Mouse (Mus musculus): ENCODE data around the gene Slc35d2.

Gene Slc35d2

GRCm38 (mm10) chr13:64110421-64110820 lies 18.7 kb downstream of the Slc35d2 start:
- no peak for DNase-seq (ENCODE audit: low read depth, low spot score)

GRCm38 (mm10) chr13:64108381-64108850 lies 20.8 kb downstream of the Slc35d2 start:
- no peak for DNase-seq (ENCODE audit: low read depth, low spot score)

- DNase-seq (ENCODE audit: low read depth, low spot score), result peak; percentile 27
Measured at GRCm38 (mm10) chr13:64107535-64107934, 21.6 kb downstream of the Slc35d2 start.

GRCm38 (mm10) chr13:64107105-64107504 lies 22.1 kb downstream of the Slc35d2 start:
- no peak for DNase-seq (ENCODE audit: low read depth, low spot score)

DNA sequence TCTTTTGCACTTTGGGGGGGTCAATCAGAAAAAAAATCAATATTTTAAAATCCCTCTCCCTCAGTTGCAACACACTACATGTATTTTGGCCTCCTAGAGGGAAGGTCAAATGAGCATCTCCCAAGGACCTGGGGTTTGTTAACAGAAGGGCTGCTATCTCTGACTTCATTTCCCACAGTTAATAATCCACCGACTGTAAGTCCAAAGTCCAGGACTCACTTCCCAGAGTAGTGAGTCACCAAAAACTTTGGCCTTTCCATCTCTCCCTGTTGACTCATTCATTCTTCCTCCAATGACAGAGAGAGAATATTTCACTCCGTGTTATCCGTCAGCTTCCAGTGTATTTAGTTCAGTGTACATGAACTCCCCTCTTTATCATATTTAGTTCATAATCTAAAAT lies 23.5 kb downstream of the Slc35d2 start:
- DNase-seq (ENCODE audit: low read depth, low spot score), result no peak

GRCm38 (mm10) chr13:64100186-64100585 lies 29.0 kb downstream of the Slc35d2 start:
- peak; percentile 53 for DNase-seq (ENCODE audit: low read depth, low spot score)

DNA sequence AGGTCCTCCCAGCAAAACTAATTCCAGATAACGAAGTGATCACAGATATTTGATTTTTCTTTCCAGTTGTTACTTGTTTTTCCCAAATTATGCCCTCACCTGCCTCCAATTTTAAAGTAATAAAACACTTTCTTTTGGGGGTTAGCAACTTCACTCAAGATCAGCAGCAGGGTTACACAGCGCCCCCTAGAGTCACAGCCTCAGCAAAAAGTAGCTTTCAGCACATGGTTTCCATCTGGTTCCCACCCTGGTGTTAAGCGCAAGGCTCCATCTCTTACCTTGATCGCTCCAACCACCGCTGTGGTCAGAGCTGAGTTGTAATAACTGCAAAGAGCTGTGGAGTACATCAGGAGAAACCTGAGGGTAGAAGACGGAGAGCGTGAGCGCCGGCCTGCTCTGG lies 30.2 kb downstream of the Slc35d2 start:
- peak; percentile 78 for DNase-seq (ENCODE audit: low read depth, low spot score)

DNA sequence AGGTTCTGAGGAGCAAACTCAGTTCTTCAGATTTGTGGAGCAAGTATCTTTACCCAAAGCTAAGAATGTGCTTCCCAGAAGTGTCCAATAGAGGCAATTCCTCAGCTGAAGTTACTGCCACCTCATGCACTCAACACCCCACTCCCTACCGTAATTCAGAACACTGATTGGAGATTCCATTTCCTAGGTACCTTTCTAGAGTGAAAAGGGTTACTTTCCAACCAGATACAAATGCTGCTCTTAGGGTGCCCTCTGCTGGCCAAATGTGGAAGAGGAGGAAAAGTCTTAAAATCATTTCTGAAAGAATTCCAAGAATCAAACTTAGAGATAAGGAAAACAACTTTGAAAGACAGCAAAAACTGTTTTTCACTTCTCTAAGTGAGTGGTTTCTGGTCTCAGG lies 35.8 kb downstream of the Slc35d2 start:
- DNase-seq (ENCODE audit: low read depth, low spot score), result peak; percentile 79

GRCm38 (mm10) chr13:64092752-64093151 lies 36.4 kb downstream of the Slc35d2 start:
- DNase-seq (ENCODE audit: low read depth, low spot score), result no peak

- no peak for DNase-seq (ENCODE audit: low read depth, low spot score)
Measured at GRCm38 (mm10) chr13:64092141-64092540, 37.0 kb downstream of the Slc35d2 start.

- no peak for DNase-seq (ENCODE audit: low read depth, low spot score)
Measured at GRCm38 (mm10) chr13:64091006-64091405, 38.2 kb downstream of the Slc35d2 start.

DNA sequence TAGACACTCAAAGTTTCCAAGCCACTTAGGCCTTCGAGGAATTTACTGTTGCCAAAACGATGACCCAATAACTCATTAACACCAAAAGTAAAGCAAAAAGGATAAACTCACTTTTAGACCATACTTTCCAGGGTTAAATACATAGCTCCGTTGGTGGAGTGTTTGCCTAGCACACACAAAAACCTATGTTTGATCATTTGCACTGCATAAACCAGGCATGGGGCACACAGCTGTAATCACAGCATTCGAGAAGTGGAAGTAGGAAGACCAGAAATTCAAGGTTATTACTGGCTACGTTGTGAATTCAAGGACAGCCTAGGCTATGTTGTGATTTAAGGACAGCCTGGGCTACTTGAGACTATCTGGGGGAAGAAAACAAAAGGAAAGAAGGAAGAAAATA lies 38.9 kb downstream of the Slc35d2 start:
- no peak for DNase-seq (ENCODE audit: low read depth, low spot score)

GRCm38 (mm10) chr13:64089130-64089529 lies 40.0 kb downstream of the Slc35d2 start, which contains the start of gene Hsd17b3:
Gene Hsd17b3, minus strand, starts transcription at chr13:64089230.
- DNase-seq (ENCODE audit: low read depth, low spot score), result no peak

- DNase-seq (ENCODE audit: low read depth, low spot score), result no peak
Measured at GRCm38 (mm10) chr13:64088057-64088456, 41.1 kb downstream of the Slc35d2 start.

- no peak for DNase-seq (ENCODE audit: low read depth, low spot score)
Measured at GRCm38 (mm10) chr13:64086036-64086435, 43.1 kb downstream of the Slc35d2 start.

DNA sequence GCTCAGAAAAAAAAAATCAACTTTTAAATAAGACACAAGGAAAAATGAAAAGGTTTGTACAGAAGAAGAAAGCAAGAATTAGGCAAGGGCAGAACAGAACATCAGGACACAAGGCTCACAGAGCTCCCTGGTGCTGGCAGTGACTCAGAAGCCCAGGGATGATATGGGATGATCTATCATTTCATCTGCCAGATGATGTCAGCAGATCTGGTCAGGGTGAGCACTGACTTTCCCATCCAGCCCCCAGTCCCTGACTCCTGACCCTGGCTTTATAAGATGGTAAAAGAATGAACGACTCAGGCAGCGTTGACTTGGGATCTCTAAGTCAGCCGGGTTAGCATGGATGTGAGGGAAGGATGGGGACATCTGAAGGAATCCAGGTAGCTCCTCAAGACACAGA lies 45.8 kb downstream of the Slc35d2 start:
- no peak for DNase-seq (ENCODE audit: low read depth, low spot score)

- peak; percentile 50 for DNase-seq (ENCODE audit: low read depth, low spot score)
Measured at GRCm38 (mm10) chr13:64081012-64081919, 47.9 kb downstream of the Slc35d2 start.

GRCm38 (mm10) chr13:64077591-64077990 lies 51.6 kb downstream of the Slc35d2 start:
- no peak for DNase-seq (ENCODE audit: low read depth, low spot score)

GRCm38 (mm10) chr13:64076074-64076473 lies 53.1 kb downstream of the Slc35d2 start:
- no peak for DNase-seq (ENCODE audit: low read depth, low spot score)

- DNase-seq (ENCODE audit: low read depth, low spot score), result no peak
Measured at GRCm38 (mm10) chr13:64066653-64067052, 62.5 kb downstream of the Slc35d2 start.

DNA sequence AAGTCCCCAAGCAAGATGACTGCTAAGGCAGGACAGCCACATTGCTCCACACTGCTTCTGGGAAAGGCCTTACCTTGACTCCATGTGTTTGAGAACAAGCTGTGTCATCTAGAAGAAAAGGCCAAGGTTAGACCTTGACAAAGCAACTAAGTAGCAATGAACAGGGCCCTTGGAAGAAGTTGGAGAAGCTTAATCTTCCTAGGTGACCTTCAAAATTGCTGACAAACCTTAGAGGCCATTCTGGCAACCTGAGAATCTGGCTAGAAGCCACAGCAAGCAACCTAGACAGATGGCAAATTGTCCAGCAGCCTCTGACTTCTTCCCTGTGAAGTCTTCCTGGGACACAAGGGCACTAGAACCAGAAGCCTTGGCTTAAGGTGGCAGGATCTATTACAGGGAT lies 64.9 kb downstream of the Slc35d2 start:
- no peak for DNase-seq (ENCODE audit: low read depth, low spot score)

- DNase-seq (ENCODE audit: low read depth, low spot score), result no peak
Measured at GRCm38 (mm10) chr13:64060935-64061506, 68.1 kb downstream of the Slc35d2 start.

- DNase-seq (ENCODE audit: low read depth, low spot score), result no peak
Measured at GRCm38 (mm10) chr13:64053959-64054358, 75.2 kb downstream of the Slc35d2 start.
